Mouse (Mus musculus): ENCODE measurements around the gene Rsf1. TPM values are rescaled to one million over a fixed set of nuclear protein-coding genes. Genes with fewer than 3 reads are reported as not detected.

Gene Rsf1
- polyA plus RNA-seq, 1 experiment from 2014 or later: 29.4 TPM

GRCm38 (mm10) chr7:97661634-97662033, 81.9 kb downstream of the Rsf1 start:
- no peak overlapping the region for H3K9ac ChIP-seq
- no peaks in the 10 kb centered on the region for H3K4me1 ChIP-seq (replicated peaks; ENCODE audit: control insufficient read depth, insufficient read depth, low read length)
- H3K9me3 ChIP-seq (ENCODE audit: control insufficient read depth, low read length): no peaks in the 10 kb centered on the region
- peaks cover 46% of the 10 kb centered on the region for H3K36me3 ChIP-seq (replicated peaks; ENCODE audit: control insufficient read depth, insufficient read depth)
- no peak overlapping the region for H3K27ac ChIP-seq
- DNase-seq (ENCODE audit: low spot score) (no peak), ATAC-seq (ENCODE audit: low FRiP score) (no peak)
- no peak overlapping the region for H3K4me2 ChIP-seq (replicated peaks)
- H3K4me3 ChIP-seq (replicated peaks; ENCODE audit: low read length): no peak overlapping the region
- 95% methylated on average over 4 of the region's 4 CpGs for WGBS
- H3K27me3 ChIP-seq (ENCODE audit: control insufficient read depth, insufficient read depth, low read length): no peaks in the 10 kb centered on the region

DNA sequence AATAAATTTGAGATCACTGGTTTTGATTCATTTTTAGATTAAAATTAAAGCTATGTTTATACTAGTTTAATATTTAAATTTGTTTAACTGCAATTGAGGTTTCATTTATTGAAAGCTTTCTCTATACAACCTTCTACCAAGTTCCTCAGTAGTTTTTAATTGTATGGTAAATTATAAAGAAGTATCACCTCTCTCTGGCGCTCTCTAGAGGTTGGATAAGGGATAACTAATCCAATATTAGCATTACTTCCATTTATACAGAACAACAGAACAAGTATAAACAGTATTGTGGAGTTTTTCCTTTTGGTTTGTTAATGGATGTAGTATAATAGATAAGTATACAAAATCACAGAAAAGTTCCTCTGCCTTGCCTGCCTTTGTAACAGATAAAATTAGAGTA, 99.5 kb downstream of the Rsf1 start:
- H3K27ac ChIP-seq: no peak overlapping the region
- no peak for ATAC-seq (ENCODE audit: low FRiP score)
- no peak overlapping the region for H3K9ac ChIP-seq
- 31% methylated on average over 1 of the region's 1 CpGs for WGBS
- no peaks in the 10 kb centered on the region for H3K27me3 ChIP-seq (ENCODE audit: control insufficient read depth, insufficient read depth, low read length)
- DNase-seq (ENCODE audit: low spot score): peak; percentile 76
- H3K4me1 ChIP-seq (replicated peaks; ENCODE audit: control insufficient read depth, insufficient read depth, low read length): no peaks in the 10 kb centered on the region
- no peak overlapping the region for H3K4me3 ChIP-seq (replicated peaks; ENCODE audit: low read length)
- no peak overlapping the region for H3K4me2 ChIP-seq (replicated peaks)
- H3K9me3 ChIP-seq (ENCODE audit: control insufficient read depth, low read length): no peaks in the 10 kb centered on the region
- H3K36me3 ChIP-seq (replicated peaks; ENCODE audit: control insufficient read depth, insufficient read depth): peaks cover 76% of the 10 kb centered on the region

GRCm38 (mm10) chr7:97687831-97688230, 108.1 kb downstream of the Rsf1 start:
- ATAC-seq (ENCODE audit: low FRiP score): no peak
- no peaks in the 10 kb centered on the region for H3K4me1 ChIP-seq (replicated peaks; ENCODE audit: control insufficient read depth, insufficient read depth, low read length)
- no peak overlapping the region for H3K9ac ChIP-seq
- H3K27ac ChIP-seq: no peak overlapping the region
- no peak for DNase-seq (ENCODE audit: low spot score)
- H3K4me2 ChIP-seq (replicated peaks): no peak overlapping the region
- WGBS: 95% methylated on average over 2 of the region's 2 CpGs
- H3K4me3 ChIP-seq (replicated peaks; ENCODE audit: low read length): no peak overlapping the region
- no peaks in the 10 kb centered on the region for H3K9me3 ChIP-seq (ENCODE audit: control insufficient read depth, low read length)
- H3K36me3 ChIP-seq (replicated peaks; ENCODE audit: control insufficient read depth, insufficient read depth): peaks cover 47% of the 10 kb centered on the region
- H3K27me3 ChIP-seq (ENCODE audit: control insufficient read depth, insufficient read depth, low read length): no peaks in the 10 kb centered on the region

GRCm38 (mm10) chr7:97695441-97695840, 115.8 kb downstream of the Rsf1 start:
- peak overlapping the region; percentile 88; the same call in 1 of the 2 replicates for H3K9ac ChIP-seq
- ATAC-seq (ENCODE audit: low FRiP score): no peak

DNA sequence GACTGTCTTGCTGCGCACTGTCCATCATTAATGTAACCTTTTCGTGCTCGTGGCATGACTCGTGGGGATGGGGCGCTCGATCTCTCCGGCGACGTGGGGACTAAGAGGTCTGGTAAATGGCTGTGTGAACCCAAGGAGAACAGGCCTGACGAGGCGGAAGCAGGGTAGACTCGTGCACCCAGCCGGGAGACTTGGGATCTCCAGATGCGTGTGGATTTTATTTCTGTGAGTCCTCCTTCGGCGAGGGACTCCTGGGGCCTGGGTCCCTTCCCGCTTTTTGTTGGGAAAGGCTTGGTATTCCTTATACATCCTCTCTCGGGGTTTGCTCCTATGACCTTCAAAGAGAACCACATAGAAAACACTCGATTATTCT, 116.4 kb downstream of the Rsf1 start:
- DNase-seq (ENCODE audit: low spot score) (no peak), ATAC-seq (ENCODE audit: low FRiP score) (peak; percentile 81; the same call in 1 of the 2 replicates)
- H3K9me3 ChIP-seq (ENCODE audit: control insufficient read depth, low read length): no peaks in the 10 kb centered on the region
- H3K4me1 ChIP-seq (replicated peaks; ENCODE audit: control insufficient read depth, insufficient read depth, low read length): peaks cover 11% of the 10 kb centered on the region
- 31% methylated on average over 19 of the region's 19 CpGs for WGBS
- H3K9ac ChIP-seq: peak overlapping the region; percentile 88
- H3K36me3 ChIP-seq (replicated peaks; ENCODE audit: control insufficient read depth, insufficient read depth): peaks cover 6% of the 10 kb centered on the region; the same call in 1 of the 2 replicates
- H3K27ac ChIP-seq: peak overlapping the region; percentile 90
- peak overlapping the region; percentile 85 for H3K4me2 ChIP-seq (replicated peaks)
- H3K4me3 ChIP-seq (replicated peaks; ENCODE audit: low read length): peak overlapping the region; percentile 100
- no peaks in the 10 kb centered on the region for H3K27me3 ChIP-seq (ENCODE audit: control insufficient read depth, insufficient read depth, low read length)

More at GRCm38 (mm10) chr7:97695441-97695840, 115.8 kb downstream of the Rsf1 start:
- Histone ChIP-seq H3K4me2 (replicated peaks) (peak overlapping the region; percentile 85), H3K9me3 (ENCODE audit: control insufficient read depth, low read length) (no peaks in the 10 kb centered on the region), H3K4me3 (replicated peaks; ENCODE audit: low read length) (peak overlapping the region; percentile 100; the same call in 1 of the 2 replicates), H3K4me1 (replicated peaks; ENCODE audit: control insufficient read depth, insufficient read depth, low read length) (peaks cover 11% of the 10 kb centered on the region), H3K36me3 (replicated peaks; ENCODE audit: control insufficient read depth, insufficient read depth) (peaks cover 6% of the 10 kb centered on the region; the same call in 1 of the 2 replicates), H3K27ac (no peak overlapping the region), H3K27me3 (ENCODE audit: control insufficient read depth, insufficient read depth, low read length) (no peaks in the 10 kb centered on the region)
- WGBS: 100% methylated on average over 1 of the region's 1 CpGs
- DNase-seq (ENCODE audit: low spot score): no peak

DNA sequence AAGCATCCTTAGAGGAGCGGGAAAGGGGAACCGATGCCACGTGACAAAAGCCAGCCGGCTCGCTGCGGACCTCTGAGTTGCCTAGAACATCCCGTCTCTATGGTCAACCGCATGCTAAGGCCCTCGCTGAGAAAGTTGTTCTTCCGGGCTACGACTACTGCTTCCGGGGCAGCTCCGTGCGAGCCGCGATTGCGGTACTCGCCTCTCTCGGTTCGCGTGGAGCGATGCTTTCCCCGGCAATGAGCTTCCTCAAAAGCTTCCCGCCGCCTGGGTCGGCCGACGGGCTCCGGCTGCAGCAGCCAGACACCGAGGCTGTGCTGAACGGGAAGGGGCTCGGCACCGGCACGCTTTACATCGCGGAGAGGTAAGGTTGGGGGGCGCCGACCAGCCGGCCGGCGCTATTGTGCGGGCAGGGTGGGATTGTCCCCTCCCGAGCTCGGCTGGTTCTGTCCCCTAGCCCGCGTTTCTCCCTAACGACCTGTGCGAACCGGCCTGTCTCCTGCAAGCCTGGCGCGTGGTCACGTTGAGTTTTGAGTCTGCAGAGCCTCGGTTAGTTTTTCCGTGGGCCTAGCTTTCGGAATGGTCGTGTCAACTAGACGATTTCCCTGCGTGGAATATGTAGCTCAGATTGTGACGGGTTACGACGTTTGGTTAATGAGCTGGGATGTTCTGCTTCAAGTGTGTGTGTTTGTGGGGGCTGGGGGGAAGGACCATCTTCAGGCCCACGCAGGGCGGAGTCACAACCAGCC, 117.0 kb downstream of the Rsf1 start, which contains the start of gene Clns1a:
Clns1a (plus strand) TSS at position 129 of the 749 bp plus-strand sequence.
- H3K36me3 ChIP-seq (replicated peaks; ENCODE audit: control insufficient read depth, insufficient read depth): peaks cover 6% of the 10 kb centered on the region; the same call in 1 of the 2 replicates
- H3K27ac ChIP-seq: peak within 1 kb of the TSS; percentile 90
- H3K4me1 ChIP-seq (replicated peaks; ENCODE audit: control insufficient read depth, insufficient read depth, low read length): peaks cover 11% of the 10 kb centered on the region
- no peaks in the 10 kb centered on the region for H3K27me3 ChIP-seq (ENCODE audit: control insufficient read depth, insufficient read depth, low read length)
- H3K4me2 ChIP-seq (replicated peaks): peak within 1 kb of the TSS; percentile 85
- H3K4me3 ChIP-seq (replicated peaks; ENCODE audit: low read length): peak within 1 kb of the TSS; percentile 100
- ATAC-seq (ENCODE audit: low FRiP score) (peak; percentile 97), DNase-seq (ENCODE audit: low spot score) (peak; percentile 98)
- under 1% methylated on average over 63 of the region's 63 CpGs for whole genome bisulfite sequencing
- no peaks in the 10 kb centered on the region for H3K9me3 ChIP-seq (ENCODE audit: control insufficient read depth, low read length)
- H3K9ac ChIP-seq: peak within 1 kb of the TSS; percentile 88

DNA sequence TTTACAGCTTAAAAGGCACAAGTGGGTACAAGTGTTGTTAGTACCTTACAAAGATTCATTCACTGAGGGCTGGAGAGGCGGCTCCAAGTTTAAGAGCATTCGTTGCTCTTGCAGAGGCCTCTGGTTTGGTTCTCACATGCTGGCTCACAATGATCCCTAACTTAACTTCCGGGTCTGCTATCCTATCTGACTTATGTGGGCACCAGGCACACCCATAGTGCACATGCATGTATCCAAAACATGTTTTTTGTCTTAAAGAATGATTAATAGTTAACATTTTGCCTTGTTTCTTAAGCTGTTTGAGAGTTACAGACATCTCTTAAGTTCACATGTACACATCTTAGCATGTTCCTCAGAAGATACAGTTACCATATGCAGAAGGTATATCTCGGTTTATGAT, 120.5 kb downstream of the Rsf1 start:
- Histone ChIP-seq H3K9me3 (ENCODE audit: control insufficient read depth, low read length) (no peaks in the 10 kb centered on the region), H3K27ac (no peak overlapping the region), H3K36me3 (replicated peaks; ENCODE audit: control insufficient read depth, insufficient read depth) (peaks cover 6% of the 10 kb centered on the region; the same call in 1 of the 2 replicates), H3K4me3 (replicated peaks; ENCODE audit: low read length) (no peak overlapping the region), H3K4me2 (replicated peaks) (no peak overlapping the region), H3K9ac (no peak overlapping the region), H3K27me3 (ENCODE audit: control insufficient read depth, insufficient read depth, low read length) (no peaks in the 10 kb centered on the region), H3K4me1 (replicated peaks; ENCODE audit: control insufficient read depth, insufficient read depth, low read length) (peaks cover 11% of the 10 kb centered on the region)
- ATAC-seq (ENCODE audit: low FRiP score) (no peak), DNase-seq (ENCODE audit: low spot score) (no peak)
- 96% methylated on average over 4 of the region's 4 CpGs for WGBS

GRCm38 (mm10) chr7:97701106-97701505, 121.4 kb downstream of the Rsf1 start:
- H3K36me3 ChIP-seq (replicated peaks; ENCODE audit: control insufficient read depth, insufficient read depth): peaks cover 6% of the 10 kb centered on the region; the same call in 1 of the 2 replicates

DNA sequence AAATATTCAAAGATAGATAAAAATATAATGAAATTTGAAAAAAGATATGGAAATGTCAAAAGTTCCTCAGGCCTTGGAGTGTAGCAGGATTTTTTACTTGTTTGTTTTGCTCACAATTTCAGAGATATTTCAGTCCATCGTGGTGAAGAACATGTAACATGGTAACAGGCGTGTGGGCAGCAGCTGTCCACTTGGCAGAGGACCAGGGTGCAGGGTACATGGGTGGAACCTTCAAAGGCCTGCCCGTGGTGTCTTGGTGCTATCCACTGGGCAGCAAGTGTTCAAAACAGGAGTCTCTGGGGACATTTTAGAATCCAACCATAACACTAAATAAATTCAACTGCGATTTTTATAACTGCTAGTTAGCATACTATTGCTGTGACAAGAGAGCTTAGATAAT, 127.4 kb downstream of the Rsf1 start:
- no peak for DNase-seq (ENCODE audit: low spot score)
- H3K36me3 ChIP-seq (replicated peaks; ENCODE audit: control insufficient read depth, insufficient read depth): peaks cover 16% of the 10 kb centered on the region
- H3K9me3 ChIP-seq (ENCODE audit: control insufficient read depth, low read length): no peaks in the 10 kb centered on the region
- H3K27ac ChIP-seq: no peak overlapping the region
- H3K27me3 ChIP-seq (ENCODE audit: control insufficient read depth, insufficient read depth, low read length): no peaks in the 10 kb centered on the region
- 79% methylated on average over 4 of the region's 4 CpGs for WGBS
- ATAC-seq (ENCODE audit: low FRiP score): no peak
- H3K9ac ChIP-seq: no peak overlapping the region
- no peak overlapping the region for H3K4me2 ChIP-seq (replicated peaks)
- H3K4me1 ChIP-seq (replicated peaks; ENCODE audit: control insufficient read depth, insufficient read depth, low read length): no peaks in the 10 kb centered on the region
- H3K4me3 ChIP-seq (replicated peaks; ENCODE audit: low read length): no peak overlapping the region

More at GRCm38 (mm10) chr7:97701106-97701505, 121.4 kb downstream of the Rsf1 start:
- H3K9ac ChIP-seq: no peak overlapping the region
- ATAC-seq (ENCODE audit: low FRiP score) (no peak), DNase-seq (ENCODE audit: low spot score) (no peak)
- peaks cover 4% of the 10 kb centered on the region for H3K4me1 ChIP-seq (replicated peaks; ENCODE audit: control insufficient read depth, insufficient read depth, low read length)
- H3K9me3 ChIP-seq (ENCODE audit: control insufficient read depth, low read length): no peaks in the 10 kb centered on the region
- H3K27ac ChIP-seq: no peak overlapping the region
- H3K4me2 ChIP-seq (replicated peaks): no peak overlapping the region
- H3K4me3 ChIP-seq (replicated peaks; ENCODE audit: low read length): no peak overlapping the region
- 88% methylated on average over 6 of the region's 6 CpGs for WGBS
- no peaks in the 10 kb centered on the region for H3K27me3 ChIP-seq (ENCODE audit: control insufficient read depth, insufficient read depth, low read length)
